Mouse (Mus musculus) brain, adult 2 months (tissue): ENCODE results near the gene Snap91.

Source experiments
- DNase-seq: peaks from one replicate; pipeline ENCODE4 v3.0.0; 2011; ENCODE audit warnings: low read depth, low spot score

The Snap91 gene

DNA sequence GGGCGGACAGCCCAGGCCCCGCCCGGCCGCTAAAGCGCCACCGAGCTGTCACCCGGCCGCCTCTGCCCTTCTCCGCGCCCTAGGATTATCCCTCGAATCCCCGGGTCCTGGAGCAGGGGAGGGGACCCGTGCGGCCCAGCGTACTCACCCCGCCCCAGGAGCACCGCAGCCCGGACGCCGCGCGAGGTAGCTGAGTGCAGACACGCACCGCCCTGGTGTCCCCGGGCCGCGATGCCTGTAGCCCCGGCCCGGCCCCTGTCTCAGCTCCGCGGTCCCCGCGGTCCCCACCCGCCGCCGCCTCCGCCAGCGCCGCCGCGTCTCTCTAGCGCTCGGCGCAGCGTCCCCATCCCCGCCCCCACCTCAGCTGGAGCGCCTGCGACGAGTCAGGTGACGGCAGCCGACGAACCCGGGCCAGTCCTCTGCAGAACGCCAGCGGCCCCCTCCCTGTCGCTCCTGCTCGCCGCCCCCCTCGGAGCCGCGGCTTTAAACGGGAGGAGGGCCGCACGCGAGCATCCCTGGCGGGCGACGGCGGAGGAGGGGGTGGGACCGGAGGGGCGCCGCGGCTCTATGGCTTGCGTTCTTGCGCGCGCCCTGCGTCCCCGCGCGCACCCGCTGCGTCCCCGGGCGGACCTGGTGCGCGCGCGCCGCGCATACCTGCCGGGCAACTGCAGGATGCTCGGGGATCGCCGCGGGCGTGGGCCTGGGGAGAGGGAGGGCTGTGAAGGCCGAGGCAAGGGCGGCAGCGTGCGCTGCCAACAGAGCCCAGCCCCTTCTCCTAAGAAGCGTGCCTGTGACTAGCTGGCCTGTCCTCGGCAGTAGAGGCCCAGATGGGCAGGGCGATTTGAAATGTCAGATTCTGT, at the start of gene Snap91:
Snap91 (minus strand) TSS at position 542 of the 860 bp plus-strand sequence.
- peak; percentile 97 for DNase-seq

DNA sequence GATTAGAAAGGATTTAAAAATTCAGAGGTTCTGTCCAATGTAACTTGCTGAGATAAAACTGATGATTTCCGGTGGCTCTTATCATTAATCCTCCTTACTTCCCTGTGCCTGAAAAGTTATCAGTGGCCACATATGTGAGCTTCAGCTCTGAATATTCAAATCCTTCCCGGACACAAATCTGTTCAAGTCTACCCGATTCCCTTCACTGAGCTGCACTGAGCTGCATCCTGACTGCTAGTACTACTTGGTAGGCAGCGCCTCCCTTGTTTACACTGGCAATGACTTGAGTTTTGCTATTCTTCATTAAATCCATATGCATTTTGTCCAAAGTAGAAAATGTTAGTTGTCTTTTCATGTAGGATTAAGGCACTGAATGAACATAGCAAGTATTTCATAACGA, 46.1 kb upstream of the Snap91 start:
- peak; percentile 2 for DNase-seq

DNA sequence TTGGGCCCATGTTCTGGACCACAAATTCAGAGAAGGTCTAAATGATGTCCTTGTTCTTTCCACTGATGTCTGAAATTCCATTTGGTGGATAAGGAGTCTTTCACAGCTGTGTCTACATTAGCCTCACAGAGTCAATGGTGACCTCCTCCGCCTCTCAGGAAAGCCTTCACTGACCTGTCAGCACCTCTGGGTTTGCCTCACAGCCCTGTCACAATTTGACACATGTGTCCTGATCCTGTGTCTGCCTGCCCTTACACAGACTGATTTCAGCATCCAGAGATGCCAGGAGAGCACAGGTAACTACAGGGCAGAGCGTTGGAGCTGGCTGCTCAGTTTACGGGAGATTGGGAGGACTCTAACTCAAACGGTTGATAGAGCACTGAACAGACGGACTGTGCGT, 45.2 kb upstream of the Snap91 start:
- no peak for DNase-seq

- no peak for DNase-seq
These were observed 42.0 kb upstream of the Snap91 start for GRCm38 (mm10) chr9:86922430-86922829.

DNA sequence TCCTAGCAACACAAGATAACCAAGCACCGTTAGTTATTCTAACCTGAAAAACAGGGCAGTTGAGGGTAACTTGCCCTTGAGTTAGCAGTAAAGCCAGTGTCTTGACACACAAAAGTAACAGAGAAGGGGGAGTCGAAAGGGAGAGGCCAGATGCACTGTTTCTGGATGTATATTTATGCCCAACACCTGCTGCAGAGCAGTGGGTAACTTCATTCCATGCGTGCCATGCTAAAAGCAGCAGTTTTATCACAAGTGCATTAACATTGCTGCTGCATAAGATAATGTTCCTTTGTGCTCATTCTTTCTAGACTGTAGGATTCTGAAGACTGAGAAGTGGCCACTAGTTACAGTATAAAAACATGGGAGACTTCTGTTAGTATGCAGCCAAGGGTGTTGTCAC, 36.1 kb upstream of the Snap91 start:
- no peak for DNase-seq

DNA sequence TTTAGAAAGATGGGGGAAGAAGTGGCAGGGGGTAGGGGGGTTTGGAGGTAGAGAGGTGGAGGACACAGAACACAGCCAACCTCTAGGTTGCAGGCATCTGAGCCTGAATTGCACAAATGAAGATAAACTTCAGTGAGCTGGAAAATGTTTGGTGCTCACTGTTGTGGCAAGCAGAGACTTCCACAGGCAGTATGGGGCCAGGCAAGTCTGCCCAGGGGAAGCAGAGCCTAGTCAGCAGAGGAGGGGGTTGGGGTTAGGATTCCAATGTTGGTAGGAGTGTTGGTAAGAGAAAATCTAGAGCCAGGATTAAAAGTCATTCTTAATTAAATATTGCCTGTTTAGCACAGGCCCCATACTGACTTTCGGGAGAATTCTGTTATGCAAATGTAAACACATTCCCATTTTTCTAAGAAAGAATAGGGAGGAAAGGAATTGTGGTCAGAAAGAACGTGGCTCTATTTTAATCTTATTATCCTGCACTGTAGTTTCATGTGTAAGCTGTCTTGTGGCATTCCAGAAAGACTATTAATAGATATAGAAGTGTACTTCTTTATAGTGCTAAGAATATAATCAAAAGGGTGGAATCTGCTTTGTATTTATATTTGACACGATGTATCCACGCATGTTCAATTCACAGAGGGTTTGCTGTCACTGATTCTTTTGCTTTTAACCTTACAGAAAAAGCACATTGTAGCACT, 19.2 kb upstream of the Snap91 start:
- DNase-seq: no peak

DNA sequence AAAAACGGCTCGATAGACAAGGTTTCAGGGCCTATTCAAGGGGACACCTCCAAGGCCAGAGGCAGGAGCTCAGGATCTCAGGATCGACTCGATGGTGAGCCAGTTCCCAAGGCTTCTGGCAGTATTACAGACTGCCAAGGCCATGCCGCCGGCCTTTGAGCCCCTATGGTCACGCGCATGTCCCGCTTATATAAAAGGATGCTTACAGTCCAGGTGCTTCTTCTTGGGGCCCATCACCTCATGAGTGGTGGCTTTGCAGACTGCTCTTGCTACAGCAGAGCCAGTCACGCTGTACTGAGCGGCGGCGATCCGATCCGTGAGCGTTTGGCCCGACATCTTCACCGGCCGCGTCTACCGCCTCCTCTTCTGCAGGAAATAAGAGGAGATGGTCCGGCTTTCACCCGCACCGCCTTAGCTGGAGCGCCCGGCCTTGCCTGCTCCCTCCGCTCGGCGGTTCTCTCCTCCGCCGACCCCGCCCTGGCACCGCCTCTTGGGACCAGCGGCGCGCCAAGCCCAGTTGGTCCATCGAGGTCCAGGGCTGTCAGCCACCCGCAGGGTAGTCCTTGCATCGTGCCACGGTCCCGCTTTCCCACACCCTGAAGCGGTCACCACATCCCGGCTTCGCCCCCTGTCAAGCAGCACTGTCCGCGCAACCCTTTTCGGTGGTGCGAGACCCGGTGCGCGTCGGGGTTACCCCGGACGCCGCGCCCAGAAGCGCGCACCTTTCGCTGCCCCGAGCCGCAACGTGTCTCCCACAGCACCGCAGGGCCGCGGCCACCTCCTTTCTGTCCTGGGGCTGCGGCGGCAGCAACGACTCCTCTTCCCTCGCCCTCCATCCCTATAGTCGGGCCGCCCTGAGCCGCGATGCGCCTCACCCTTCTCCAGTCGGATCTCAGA, 990 bp downstream of the Snap91 start:
- DNase-seq: peak; percentile 76

- DNase-seq: peak; percentile 52
These were observed 1.7 kb downstream of the Snap91 start for GRCm38 (mm10) chr9:86878716-86879115.

DNA sequence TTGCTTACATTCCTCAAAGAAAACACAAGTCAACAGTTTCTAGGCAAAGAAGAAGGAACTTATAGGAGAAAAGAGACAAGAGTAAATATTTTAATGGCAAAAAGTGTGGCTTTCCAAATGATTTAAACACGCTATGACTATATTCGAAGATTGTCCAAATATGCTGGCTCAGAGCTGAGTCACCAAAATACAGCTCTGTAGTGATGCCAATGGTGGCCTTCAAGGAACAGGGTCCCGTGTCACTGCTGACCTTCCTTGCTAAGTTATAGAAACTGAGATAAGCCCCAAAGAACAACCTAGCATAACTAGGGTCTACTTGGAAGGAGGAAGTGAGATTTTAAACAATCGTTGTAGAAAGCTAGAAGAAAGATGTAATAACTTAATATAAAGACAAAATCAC, 6.8 kb downstream of the Snap91 start:
- DNase-seq: no peak

DNA sequence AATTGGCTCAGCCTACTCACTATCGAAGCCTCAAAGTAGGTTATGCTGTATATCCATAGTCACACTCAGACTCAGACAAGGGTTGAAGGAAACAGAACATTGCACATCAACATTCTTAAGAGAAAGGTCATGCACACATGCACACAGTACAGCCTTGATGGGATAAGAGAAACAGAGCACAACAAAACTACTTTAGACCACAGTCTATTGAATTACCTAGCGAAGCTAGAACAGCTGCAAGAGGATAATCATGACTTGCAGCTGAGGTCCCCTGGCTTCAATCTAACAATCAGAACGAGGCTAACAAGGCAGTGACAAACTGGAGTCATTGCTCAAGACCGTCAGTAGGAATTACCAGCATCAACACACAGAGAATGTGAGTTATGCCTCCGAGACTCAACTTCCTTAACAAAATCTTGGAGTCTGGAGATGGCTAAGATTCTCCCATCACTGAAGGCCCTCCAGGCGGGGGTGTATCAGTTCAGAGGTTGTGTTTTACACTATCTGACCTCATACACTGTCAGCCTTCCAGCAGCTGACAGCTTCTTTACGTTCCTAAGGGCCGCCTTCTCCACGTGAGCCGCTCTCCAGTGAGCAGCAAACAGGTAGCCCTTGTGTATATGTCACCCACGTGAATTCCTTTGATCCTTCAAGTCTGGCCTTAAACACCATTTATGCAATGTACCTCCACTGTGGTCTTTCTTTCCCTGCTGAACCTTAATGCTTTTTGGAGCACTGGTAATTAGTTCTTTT, 10.7 kb downstream of the Snap91 start:
- DNase-seq: no peak

- DNase-seq: peak; percentile 90
These were observed 22.4 kb downstream of the Snap91 start for GRCm38 (mm10) chr9:86858101-86858500.

DNA sequence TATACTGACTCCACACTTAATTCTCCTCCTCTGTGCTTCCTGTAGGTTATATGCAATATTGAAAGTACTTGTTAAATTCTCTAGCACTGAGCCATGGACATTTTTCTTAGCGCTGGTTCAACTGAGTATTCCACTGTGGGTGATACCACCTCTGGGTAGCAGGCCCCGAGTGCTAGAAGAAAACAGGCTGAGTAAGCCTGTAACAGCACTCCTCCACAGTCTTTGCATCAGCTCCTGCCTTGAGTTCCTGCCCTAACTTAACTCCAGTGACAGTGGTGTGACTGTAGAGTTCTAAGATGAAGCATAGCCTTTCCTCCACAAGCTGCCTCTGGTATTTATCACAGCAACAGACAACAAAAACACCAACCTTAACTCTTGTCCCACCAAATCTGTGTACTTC, 22.8 kb downstream of the Snap91 start:
- DNase-seq: peak; percentile 70

DNA sequence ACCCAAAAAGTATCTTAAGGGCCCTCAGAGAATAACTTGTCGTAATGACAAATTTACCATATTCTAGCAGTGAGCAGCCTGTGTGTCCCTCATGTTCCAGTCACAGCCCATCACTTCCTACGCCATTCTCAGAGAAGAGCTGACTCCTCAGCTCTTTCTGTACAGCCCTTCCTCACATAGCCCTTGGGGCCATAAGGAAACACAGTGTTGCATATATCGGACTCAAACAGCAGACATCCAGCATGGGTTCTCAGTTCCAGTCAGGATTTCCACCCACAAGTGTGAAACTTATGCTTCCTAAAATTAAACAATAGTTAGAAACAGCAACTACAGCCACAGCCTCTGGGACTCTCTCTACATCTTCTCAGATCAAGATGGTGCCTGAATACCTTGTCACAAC, 27.6 kb downstream of the Snap91 start:
- DNase-seq: peak; percentile 71

DNA sequence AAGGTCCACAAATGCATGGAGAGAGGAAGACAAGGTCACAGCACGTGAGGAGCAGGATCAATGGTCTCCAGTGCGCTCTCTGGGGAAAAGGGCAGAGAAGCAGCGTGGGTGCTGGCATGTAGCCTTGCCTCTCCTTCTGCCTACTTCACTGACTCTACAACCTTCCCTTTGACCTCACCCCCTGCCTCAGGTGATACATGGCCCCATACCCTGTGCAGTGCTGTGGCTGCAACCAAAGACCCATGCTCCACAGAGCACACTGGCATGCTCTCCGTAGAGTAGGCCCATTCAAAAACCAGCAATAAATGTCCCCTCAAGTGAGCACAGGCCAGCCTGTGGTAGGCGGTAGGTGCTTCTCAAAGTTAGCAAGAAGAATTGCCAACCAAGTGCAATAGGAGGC, 28.8 kb downstream of the Snap91 start:
- DNase-seq: no peak

- peak; percentile 59 for DNase-seq
These were observed 29.8 kb downstream of the Snap91 start for GRCm38 (mm10) chr9:86850452-86851207.

- no peak for DNase-seq
These were observed 36.6 kb downstream of the Snap91 start for GRCm38 (mm10) chr9:86843747-86844353.

GRCm38 (mm10) chr9:86829792-86830191, 50.7 kb downstream of the Snap91 start:
- DNase-seq: peak; percentile 79

- DNase-seq: no peak
These were observed 51.4 kb downstream of the Snap91 start for GRCm38 (mm10) chr9:86829034-86829433.

- DNase-seq: no peak
These were observed 61.1 kb downstream of the Snap91 start for GRCm38 (mm10) chr9:86819366-86819765.

DNA sequence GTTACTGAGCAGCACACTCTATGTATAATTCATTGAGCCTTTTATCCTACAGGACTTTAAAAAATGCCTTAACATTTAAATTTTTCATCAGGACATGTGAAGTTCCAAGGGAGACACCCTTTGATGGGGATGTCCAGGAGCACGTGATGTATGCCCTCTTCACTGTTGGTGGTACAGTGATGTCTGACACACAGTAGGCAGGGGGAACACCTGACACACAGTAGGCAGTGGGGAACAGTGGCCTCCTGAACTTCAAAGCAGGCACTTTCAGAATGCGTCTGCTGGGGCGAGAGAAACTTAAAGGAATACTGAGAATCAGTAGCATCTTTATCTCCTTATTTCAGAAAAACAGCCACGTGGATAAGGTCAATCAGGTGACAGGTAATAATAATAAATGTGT, 62.8 kb downstream of the Snap91 start:
- no peak for DNase-seq
